Mouse (Mus musculus) E14TG2a.4 (cell line): Measurements from ENCODE around the gene Arpc3.

Experiments
- CTCF ChIP-seq: conservative IDR thresholded peaks from 2 replicates; pipeline ENCODE4 v1.5.1; 2014; ENCODE audit warnings: low read length
- NANOG ChIP-seq: IDR thresholded peaks from 2 replicates; pipeline ENCODE4 v1.6.1; 2014; ENCODE audit warnings: borderline replicate concordance, low read length, mixed read lengths
- POU5F1 ChIP-seq: IDR thresholded peaks from 2 replicates; pipeline ENCODE4 v1.6.1; 2014; ENCODE audit warnings: low read length, borderline replicate concordance

DNA sequence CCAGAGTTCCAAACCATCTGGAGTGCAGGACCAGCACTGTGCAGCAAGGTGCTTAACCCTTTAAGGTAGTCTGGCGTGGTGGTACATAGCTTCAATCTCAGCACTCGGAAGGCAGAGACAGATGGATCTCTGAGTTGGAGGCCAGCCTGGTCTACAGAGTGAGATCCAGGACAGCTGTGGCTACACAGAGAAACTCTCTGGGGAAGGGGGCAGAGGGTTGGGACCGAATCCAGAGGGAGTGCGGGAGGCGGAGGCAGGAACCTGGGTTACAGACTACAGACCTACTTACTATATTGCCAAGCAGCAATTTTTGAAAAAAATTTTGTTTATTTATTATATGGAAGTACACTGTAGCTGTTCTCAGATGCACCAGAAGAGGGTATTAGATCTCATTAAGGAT, 22.7 kb downstream of the Arpc3 start:
- no peak for TF ChIP-seq CTCF
- TF ChIP-seq NANOG, result no peak
- no peak for TF ChIP-seq POU5F1
